Mouse (Mus musculus) frontal cortex, adult 2 months (tissue): ENCODE results near the gene Eps8. TPM values are rescaled to one million over a fixed set of nuclear protein-coding genes. Genes with fewer than 3 reads are reported as not detected.

Experiments
- DNase-seq, 2 experiments: peaks; one replicate each; pipeline ENCODE4 v3.0.0; 2022; ENCODE audit warnings: low spot score in 1 of 2; ENCODE audit errors: extremely low spot score in 1 of 2
- polyA plus RNA-seq: library from polyadenylated mRNA; depleted of rRNA; stranded (reverse); fragments of >200 nt; gene quantifications from 2 replicates; pipeline ENCODE4 v1.2.3, GENCODE M21; 2012

The Eps8 gene
- polyA plus RNA-seq, 1 experiment = 27.9 TPM

- no peak for DNase-seq
Observed at GRCm38 (mm10) chr6:137576091-137576490, 78.6 kb downstream of the Eps8 start.

- no peak for DNase-seq
Observed at GRCm38 (mm10) chr6:137573897-137574296, 80.8 kb downstream of the Eps8 start.

- no peak for DNase-seq
Observed at GRCm38 (mm10) chr6:137570718-137571131, 84.0 kb downstream of the Eps8 start.

GRCm38 (mm10) chr6:137570019-137570418, 84.7 kb downstream of the Eps8 start:
- no peak for DNase-seq

DNA sequence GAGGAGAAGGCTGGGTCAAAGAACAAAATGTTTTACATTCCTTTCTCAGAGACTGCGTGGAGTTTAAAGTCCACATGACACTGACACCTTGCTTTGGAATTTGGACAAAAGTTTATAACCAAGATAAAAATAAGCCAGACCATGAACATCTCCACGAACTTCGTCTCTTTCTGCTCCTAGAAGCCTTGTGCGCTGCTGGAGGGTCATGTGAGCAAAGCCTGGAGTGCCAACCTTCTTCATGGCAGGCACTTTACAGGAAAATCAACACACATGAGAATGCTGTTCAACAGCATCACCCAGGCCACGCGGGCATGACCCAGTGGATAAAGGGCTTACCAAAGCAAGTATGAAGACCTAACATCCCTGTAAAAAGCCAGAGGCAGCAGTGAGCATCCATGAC, 85.6 kb downstream of the Eps8 start:
- no peak for DNase-seq

DNA sequence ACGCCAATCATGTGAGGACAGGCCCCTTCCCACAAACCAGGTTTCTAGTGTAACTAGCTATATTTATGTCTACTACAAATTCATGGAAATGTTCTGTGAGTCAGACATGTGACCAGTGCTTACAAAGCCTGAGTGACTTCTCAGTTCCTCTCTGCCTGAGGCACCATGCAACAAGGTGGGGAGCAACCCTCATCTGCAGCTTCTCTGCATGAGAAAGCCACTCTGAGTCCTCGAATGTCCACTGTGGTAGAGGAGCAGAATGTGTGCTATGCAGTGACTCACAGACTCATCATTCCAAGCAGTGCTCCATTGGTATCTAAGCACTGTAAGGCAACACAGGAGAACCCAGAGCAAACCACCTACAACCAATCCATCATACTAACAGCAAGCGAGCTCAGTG, 88.8 kb downstream of the Eps8 start:
- no peak for DNase-seq

DNA sequence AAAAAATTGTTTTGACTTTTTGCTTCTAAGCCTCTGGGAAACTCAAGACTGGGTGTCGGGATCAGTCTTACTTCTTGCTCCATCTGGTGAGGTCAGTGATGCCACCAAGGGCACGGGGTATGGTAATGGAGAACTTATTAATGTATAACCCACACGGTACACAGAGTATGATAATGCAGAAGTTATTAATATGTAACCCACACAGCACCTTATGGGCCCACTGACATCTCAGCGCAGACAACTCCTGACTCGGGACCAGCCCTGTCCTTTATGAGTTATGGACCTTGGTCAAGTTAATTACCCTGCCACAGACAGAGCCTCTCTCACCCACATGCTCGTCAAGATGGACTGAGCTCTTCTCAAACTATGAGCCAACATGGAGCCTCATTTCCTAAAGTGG, 89.2 kb downstream of the Eps8 start:
- DNase-seq = no peak

DNA sequence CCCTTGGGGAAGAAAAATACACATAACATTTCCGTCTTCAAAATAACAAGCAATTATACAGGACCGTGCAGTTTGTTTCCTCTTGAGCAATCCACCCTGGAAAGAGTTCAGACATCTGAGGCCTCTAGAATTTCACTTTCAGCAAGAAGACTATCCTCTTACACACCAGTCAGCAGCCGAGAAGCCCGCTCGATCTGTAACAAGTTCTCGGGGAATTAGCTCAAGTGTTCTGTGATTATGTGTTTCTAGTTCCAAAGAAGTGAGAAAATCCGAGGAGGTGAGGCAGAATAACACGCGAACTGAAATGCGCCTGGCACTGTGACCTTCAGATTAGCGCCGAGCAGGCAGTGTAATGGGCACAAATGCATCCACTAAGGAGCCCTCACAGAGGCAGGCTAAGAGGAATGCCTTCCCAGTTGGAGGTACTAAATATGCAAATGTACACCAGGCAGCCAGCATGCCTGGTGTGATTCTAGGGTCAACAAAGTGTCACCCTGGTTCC, 94.3 kb downstream of the Eps8 start:
- DNase-seq = no peak

GRCm38 (mm10) chr6:137558840-137559239, 95.8 kb downstream of the Eps8 start:
- peak in 1 of 2 experiments; percentile 47 for DNase-seq

DNA sequence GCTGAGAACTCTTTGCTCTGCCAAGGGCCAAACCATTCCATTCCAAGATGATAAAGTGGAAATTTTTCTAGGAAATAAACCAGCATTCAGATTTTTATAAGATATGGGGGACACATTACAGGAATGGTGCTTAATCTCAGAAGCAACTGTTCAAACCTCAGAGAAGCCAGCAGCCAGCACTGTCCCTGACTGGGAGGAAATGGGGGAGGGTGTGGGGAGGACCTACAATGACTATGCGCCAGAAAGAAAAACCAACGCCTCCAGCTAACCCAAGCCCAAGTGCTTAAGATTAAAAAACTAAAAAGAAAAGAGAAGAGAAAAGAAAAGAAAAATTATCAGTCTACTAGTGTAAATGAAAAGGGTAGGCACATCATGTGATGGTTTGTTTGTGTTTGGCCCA, 97.0 kb downstream of the Eps8 start:
- no peak for DNase-seq

DNA sequence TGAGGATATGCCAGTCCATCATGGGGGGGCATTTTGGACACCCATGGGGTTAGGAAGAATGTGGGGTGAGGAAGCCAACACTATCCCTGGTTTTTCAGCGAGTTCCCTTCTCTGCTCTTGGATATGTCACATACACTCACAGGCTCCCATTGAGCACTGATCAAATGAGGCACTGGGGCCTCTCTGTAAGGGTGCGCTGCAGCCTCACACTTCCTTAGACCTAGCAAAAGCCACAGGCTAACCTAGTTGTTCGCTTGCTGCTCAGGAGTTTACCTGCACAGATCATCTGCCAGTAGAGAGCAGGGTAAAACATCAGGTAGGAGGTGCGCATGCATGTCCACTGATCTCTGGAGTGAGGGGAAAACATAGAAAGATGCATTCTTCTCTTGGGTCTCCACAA, 97.5 kb downstream of the Eps8 start:
- no peak for DNase-seq

DNA sequence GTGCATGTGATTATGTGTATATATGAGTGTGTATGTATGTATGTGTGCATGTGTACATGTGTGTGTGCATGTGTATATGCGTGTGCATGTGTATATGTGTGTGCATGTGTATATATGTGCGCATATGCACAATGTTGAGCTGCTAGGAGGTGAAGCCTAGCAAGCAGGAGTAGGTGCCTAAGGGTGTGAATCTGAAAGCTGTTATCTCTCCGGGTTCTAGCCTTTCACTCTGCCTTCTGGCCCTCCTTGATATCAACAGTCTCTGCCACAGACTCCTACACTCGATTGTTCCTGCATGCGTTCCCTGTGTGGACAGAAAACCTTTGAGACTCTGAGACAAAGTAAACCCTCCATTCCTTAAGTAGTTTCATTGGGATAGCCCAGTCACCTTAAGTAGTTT, 98.0 kb downstream of the Eps8 start:
- no peak for DNase-seq

GRCm38 (mm10) chr6:137550181-137550580, 104.5 kb downstream of the Eps8 start:
- no peak for DNase-seq

DNA sequence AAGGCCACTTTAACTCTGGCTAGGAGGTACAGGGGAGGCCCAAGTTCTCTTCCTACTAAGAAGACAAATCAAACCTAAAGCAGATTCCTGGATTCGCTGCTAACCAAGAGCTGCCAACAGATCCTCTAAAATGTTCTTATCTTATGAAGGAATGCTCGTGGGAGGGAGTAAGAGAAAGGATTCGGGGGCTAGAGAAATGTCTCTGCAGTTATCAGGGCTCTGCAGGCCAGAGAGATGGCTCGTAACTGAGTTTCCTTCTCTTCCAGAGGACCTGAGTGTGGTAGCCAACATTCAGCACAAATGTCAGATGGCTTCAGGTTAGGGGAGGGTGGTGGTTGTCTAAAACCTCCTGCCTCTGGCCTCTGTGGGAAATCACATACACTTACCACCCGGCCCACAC, 106.1 kb downstream of the Eps8 start:
- DNase-seq = no peak

DNA sequence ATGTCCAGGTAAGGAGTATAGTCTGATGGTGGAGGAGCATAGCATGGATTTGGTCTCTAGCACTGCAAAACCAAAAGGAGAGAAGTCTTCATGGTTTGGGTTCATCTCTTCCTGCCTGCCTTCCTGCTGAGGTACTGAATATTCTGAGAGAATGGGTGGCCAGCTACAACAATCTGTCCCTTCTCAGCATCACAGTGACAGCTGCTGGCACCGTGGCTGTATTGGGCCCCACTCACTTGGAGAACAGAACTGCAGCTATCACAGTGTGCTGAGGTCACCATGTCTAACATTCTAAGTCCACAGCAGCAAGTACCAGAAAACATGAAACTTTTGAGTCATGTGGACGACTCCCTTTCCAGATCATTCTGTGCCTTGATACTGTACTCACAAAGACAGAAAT, 107.1 kb downstream of the Eps8 start:
- DNase-seq = no peak

GRCm38 (mm10) chr6:137546101-137546500, 108.6 kb downstream of the Eps8 start:
- no peak for DNase-seq

DNA sequence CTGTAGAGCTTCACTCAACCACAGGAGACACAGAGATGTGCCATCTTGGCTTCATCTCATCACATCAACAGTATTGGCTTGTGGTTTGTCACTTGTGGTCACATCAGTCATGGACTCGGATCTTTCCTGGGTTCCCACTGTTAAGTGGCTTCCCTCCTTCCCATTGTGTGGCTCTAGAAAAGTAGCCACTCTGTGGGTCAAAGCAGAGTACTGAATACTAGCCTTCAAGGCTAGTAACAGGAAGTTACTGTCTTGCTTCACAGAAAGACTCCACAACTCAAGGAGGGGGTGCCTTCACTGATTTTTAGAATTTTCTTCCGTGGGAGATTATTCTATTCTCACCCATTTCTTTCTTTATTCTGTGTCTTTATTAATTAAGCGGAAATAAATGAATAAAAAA, 109.3 kb downstream of the Eps8 start:
- DNase-seq = no peak

- peak in 1 of 2 experiments; percentile 23 for DNase-seq
Observed at GRCm38 (mm10) chr6:137542231-137543152, 112.2 kb downstream of the Eps8 start.

GRCm38 (mm10) chr6:137541216-137542176, 113.2 kb downstream of the Eps8 start:
- no peak for DNase-seq

DNA sequence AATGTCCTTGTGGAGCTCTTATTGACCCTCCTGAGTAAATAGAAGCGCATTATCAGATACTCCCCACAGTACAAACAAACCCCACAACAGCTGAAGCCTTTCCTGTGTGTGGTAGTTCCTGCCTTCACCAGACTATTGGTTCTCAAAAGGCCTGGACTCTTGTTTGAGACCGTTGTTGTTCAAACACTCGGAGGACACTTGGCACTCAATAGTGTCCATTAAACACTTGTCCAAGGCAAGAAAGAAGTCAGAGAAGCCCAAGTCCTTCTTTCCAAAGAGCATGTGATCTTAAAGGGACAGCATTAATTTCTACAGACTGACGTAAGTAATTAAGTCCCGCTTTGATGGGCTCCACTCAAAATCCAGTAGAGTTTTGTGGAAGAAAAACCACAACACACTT, 113.9 kb downstream of the Eps8 start:
- DNase-seq = no peak

DNA sequence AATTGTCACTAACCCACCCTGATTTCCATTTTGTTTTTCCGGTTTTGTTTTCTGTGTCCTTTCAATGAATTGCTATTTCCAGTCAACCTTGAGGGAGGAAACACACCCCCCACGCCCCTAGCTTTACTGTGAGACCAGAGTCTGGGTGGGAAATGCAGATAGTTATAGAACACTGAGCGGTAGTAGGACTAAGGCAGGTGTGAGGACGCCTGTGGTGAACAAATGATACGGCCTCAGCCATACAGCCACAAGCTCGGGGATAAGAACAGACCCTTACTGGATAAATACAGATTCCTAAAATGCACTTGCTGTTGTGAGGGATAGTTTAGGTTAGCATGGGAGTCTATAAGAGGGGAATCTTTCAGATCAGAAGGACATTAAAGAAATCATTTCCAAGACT, 114.3 kb downstream of the Eps8 start:
- DNase-seq = no peak
